Mouse (Mus musculus): ENCODE data around the gene B3gat1. TPM values are rescaled to one million over a fixed set of nuclear protein-coding genes. Genes with fewer than 3 reads are reported as not detected.
A peak's percentile ranks its signal among the peaks of the same experiment; 100 is the strongest.

B3gat1 gene
- polyA plus RNA-seq, 1 experiment from 2014 or later, result 40.7 TPM

DNA sequence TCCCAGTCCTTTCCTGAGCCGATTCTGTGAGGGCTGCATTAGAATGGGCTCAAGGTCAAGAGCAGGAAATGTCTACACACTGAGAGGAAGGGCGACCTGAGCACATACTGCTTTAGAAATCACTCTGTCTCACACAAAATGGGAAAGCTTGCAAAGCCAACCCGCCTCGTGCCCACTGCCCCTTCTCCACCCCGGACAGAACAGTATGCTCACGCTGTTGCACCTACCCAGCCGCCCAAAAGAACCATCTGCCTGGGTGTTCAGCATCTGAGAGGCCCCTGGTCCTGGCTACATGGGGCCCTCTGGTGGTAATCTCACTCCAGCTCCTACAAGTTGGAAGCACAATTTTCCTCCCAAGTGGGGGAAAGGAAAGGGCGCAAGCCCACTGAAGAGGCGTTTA is 26.6 kb downstream of the B3gat1 start:
- H3K9me3 ChIP-seq (replicated peaks; ENCODE audit: control insufficient read depth, low read length, poor library complexity, severe bottlenecking), result no peaks in the 10 kb centered on the region
- ATAC-seq, result peak; percentile 70
- H3K9ac ChIP-seq (ENCODE audit: low read depth, low read length), result no peak overlapping the region
- peaks cover 36% of the 10 kb centered on the region for H3K36me3 ChIP-seq (ENCODE audit: control insufficient read depth, insufficient read depth, low read length)
- H3K27ac ChIP-seq (ENCODE audit: low read length), result no peak overlapping the region
- no peak overlapping the region for H3K4me2 ChIP-seq (ENCODE audit: low read length)
- H3K4me3 ChIP-seq (ENCODE audit: low read depth, low read length), result no peak overlapping the region
- H3K4me1 ChIP-seq (ENCODE audit: control insufficient read depth, insufficient read depth, low read length), result no peaks in the 10 kb centered on the region
- H3K27me3 ChIP-seq (ENCODE audit: control insufficient read depth, insufficient read depth, low read depth, low read length), result no peaks in the 10 kb centered on the region
- WGBS, result 31% methylated on average over 9 of the region's 9 CpGs

DNA sequence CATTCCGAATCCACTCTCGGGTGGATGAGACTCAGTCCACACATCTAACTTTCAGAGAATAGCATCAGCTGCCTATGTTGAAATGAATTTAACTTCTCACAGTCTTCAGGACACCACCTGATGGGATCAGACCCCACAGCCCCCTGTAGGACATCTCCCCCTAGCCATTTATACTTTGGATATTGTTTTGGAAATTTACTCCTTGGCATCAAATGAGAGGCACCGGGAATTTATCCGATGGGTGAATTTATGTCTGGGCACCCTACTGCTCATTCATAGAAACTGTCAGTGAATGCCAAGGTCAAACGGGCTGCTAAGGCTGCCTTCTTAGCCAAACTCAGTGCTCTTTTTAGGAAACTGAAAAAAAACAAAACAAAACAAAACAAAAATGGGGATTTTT is 27.0 kb downstream of the B3gat1 start:
- no peaks in the 10 kb centered on the region for H3K27me3 ChIP-seq (ENCODE audit: control insufficient read depth, insufficient read depth, low read depth, low read length)

DNA sequence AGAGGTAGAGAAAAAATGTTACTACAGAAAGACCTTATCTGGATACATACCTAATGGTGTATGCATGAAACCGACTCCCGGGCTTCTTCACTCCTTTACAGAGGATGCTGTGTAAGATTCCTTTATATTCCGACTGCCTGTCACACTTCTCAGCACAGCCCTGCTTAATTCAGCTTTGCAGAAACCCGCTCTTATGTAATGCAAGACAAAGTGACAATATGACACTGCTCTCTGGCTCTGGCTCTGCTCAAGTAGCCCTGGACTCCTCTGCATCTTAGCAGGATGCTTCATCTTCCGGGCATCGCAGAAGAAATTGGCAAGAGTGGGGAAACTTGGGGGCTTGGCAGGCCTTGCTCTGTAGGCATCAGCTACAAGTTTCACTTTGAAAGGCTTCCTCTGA is 28.9 kb downstream of the B3gat1 start:
- Histone ChIP-seq H3K27me3 (ENCODE audit: control insufficient read depth, insufficient read depth, low read depth, low read length) (no peaks in the 10 kb centered on the region), H3K4me2 (ENCODE audit: low read length) (no peak overlapping the region), H3K9ac (ENCODE audit: low read depth, low read length) (no peak overlapping the region), H3K4me1 (ENCODE audit: control insufficient read depth, insufficient read depth, low read length) (no peaks in the 10 kb centered on the region), H3K4me3 (ENCODE audit: low read depth, low read length) (no peak overlapping the region), H3K36me3 (ENCODE audit: control insufficient read depth, insufficient read depth, low read length) (peaks cover 20% of the 10 kb centered on the region), H3K9me3 (replicated peaks; ENCODE audit: control insufficient read depth, low read length, poor library complexity, severe bottlenecking) (no peaks in the 10 kb centered on the region), H3K27ac (ENCODE audit: low read length) (no peak overlapping the region)
- WGBS, result 82% methylated on average over 6 of the region's 6 CpGs
- no peak for ATAC-seq

More for the DNA sequence above, 27.0 kb downstream of the B3gat1 start:
- Histone ChIP-seq H3K9ac (ENCODE audit: low read depth, low read length) (no peak overlapping the region), H3K9me3 (replicated peaks; ENCODE audit: control insufficient read depth, low read length, poor library complexity, severe bottlenecking) (no peaks in the 10 kb centered on the region), H3K4me3 (ENCODE audit: low read depth, low read length) (no peak overlapping the region), H3K4me2 (ENCODE audit: low read length) (no peak overlapping the region), H3K4me1 (ENCODE audit: control insufficient read depth, insufficient read depth, low read length) (no peaks in the 10 kb centered on the region), H3K36me3 (ENCODE audit: control insufficient read depth, insufficient read depth, low read length) (peaks cover 31% of the 10 kb centered on the region), H3K27ac (ENCODE audit: low read length) (no peak overlapping the region)
- peak; percentile 12; the same call in 1 of the 2 replicates for ATAC-seq
- WGBS, result 66% methylated on average over 5 of the region's 5 CpGs

DNA sequence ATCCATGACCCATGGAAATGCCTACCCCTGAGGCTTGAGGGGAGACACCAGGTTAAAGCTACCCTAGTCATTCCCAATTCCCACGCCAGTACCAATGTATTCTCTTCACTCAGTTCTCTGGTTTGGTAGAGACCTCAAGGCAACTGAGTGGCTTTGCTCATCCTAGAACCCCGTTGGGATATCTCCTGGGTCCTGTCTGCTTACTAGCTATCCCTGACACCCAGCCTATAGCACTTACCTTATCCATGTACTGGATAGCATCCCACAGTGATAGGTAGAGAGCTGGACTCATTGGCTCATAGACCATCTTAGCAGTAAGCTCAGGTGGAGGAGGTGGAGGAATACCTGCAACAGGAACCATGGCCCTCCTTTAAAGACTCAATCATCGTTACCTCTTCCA is 34.7 kb downstream of the B3gat1 start:
- Histone ChIP-seq H3K4me2 (ENCODE audit: low read length) (no peak overlapping the region), H3K9ac (ENCODE audit: low read depth, low read length) (no peak overlapping the region), H3K4me1 (ENCODE audit: control insufficient read depth, insufficient read depth, low read length) (no peaks in the 10 kb centered on the region), H3K4me3 (ENCODE audit: low read depth, low read length) (no peak overlapping the region), H3K27ac (ENCODE audit: low read length) (no peak overlapping the region), H3K9me3 (replicated peaks; ENCODE audit: control insufficient read depth, low read length, poor library complexity, severe bottlenecking) (no peaks in the 10 kb centered on the region), H3K27me3 (ENCODE audit: control insufficient read depth, insufficient read depth, low read depth, low read length) (no peaks in the 10 kb centered on the region), H3K36me3 (ENCODE audit: control insufficient read depth, insufficient read depth, low read length) (peaks cover 10% of the 10 kb centered on the region; the same call in 1 of the 2 replicates)
- ATAC-seq, result no peak
- WGBS, result 96% methylated on average over 3 of the region's 3 CpGs

DNA sequence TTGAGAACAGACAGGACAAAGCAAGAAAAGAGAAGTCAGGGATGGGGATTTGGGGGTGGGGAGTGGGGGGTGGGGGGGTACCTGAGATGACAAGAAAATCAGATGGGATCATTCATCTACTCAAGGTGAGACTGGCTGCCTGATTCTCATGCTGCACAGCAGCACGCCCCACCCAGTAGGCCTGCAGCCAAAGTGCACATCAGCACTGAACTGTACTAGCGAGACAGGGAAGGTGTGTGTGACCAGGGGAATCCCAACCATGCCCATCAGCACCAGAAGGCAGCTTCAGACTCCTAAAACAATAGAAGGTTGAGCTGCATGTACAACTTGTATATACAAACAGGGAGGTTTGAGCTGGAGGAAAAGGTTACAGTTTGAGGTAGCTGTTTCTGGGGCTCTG is 42.2 kb downstream of the B3gat1 start:
- WGBS, result 85% methylated on average over 2 of the region's 2 CpGs
- ATAC-seq, result no peak; the same call in 1 of the 2 replicates
- H3K9ac ChIP-seq (ENCODE audit: low read depth, low read length), result peak overlapping the region; percentile 1; the same call in 1 of the 2 replicates
- no peaks in the 10 kb centered on the region for H3K4me1 ChIP-seq (ENCODE audit: control insufficient read depth, insufficient read depth, low read length)
- no peak overlapping the region for H3K4me3 ChIP-seq (ENCODE audit: low read depth, low read length)
- no peak overlapping the region for H3K27ac ChIP-seq (ENCODE audit: low read length)
- H3K4me2 ChIP-seq (ENCODE audit: low read length), result no peak overlapping the region
- no peaks in the 10 kb centered on the region for H3K36me3 ChIP-seq (ENCODE audit: control insufficient read depth, insufficient read depth, low read length)
- no peaks in the 10 kb centered on the region for H3K9me3 ChIP-seq (replicated peaks; ENCODE audit: control insufficient read depth, low read length, poor library complexity, severe bottlenecking)
- no peaks in the 10 kb centered on the region for H3K27me3 ChIP-seq (ENCODE audit: control insufficient read depth, insufficient read depth, low read depth, low read length)

DNA sequence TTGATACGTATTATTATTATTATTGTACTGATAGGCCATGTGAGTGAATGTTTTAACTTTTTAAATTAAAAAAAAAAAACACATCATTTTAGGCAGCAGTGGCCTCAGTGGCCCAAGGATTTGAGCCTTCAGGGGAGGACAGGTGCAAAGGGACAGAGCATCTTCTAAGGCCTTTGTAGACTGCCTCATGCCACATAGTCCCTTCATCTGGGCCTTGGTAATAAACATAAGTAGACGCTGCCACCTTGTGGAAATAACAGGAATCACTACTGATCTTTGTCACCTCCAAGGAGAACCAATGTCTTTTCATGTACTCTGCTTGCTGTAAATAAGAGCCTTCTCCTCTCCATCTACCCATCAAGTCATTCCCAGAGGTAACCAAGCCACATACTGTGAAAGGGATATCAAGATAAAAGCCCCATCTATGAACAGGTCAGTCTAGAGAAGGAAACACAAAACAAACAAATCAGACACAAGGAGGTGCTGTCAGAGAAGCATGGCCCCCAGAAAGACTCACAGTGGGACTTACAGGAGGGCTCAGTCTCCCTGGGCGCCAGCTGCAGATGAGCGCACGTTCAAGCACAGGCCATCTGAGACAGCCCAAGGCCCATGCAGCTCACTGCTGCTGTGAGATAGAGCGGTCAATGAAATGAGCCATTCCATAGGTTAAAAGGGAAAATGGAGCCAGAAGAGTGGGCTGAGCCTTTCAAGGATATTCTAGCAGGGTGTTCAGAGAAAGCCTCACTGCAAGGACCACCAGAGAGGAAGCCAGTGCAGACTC is 42.8 kb downstream of the B3gat1 start:
- Histone ChIP-seq H3K4me2 (ENCODE audit: low read length) (no peak overlapping the region), H3K9me3 (replicated peaks; ENCODE audit: control insufficient read depth, low read length, poor library complexity, severe bottlenecking) (no peaks in the 10 kb centered on the region), H3K4me1 (ENCODE audit: control insufficient read depth, insufficient read depth, low read length) (no peaks in the 10 kb centered on the region), H3K9ac (ENCODE audit: low read depth, low read length) (no peak overlapping the region), H3K36me3 (ENCODE audit: control insufficient read depth, insufficient read depth, low read length) (no peaks in the 10 kb centered on the region), H3K4me3 (ENCODE audit: low read depth, low read length) (no peak overlapping the region), H3K27me3 (ENCODE audit: control insufficient read depth, insufficient read depth, low read depth, low read length) (no peaks in the 10 kb centered on the region), H3K27ac (ENCODE audit: low read length) (no peak overlapping the region)
- 67% methylated on average over 6 of the region's 6 CpGs for WGBS
- ATAC-seq, result peak; percentile 81

DNA sequence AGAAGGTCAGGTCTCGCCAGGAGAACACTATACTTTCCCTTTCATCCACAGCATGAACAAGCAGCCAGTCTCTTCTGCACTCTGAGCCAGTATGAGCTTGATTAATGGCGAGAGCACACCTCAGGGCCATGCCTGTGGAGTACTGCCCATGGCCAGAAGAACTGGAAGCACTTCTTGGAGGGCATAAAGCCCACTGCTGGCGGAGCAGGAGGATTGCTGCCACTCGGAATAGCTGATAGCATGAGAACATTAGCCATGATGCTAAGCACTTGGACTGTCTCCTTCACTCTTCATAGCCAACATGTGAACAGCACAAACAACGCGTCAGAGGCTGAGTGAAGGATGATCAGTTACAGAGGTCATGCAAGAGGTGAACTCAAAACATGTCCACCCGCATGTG is 44.9 kb downstream of the B3gat1 start:
- WGBS, result 91% methylated on average over 7 of the region's 7 CpGs
- Histone ChIP-seq H3K27ac (ENCODE audit: low read length) (no peak overlapping the region), H3K4me1 (ENCODE audit: control insufficient read depth, insufficient read depth, low read length) (no peaks in the 10 kb centered on the region), H3K9me3 (replicated peaks; ENCODE audit: control insufficient read depth, low read length, poor library complexity, severe bottlenecking) (no peaks in the 10 kb centered on the region), H3K27me3 (ENCODE audit: control insufficient read depth, insufficient read depth, low read depth, low read length) (no peaks in the 10 kb centered on the region), H3K36me3 (ENCODE audit: control insufficient read depth, insufficient read depth, low read length) (no peaks in the 10 kb centered on the region), H3K4me2 (ENCODE audit: low read length) (no peak overlapping the region), H3K9ac (ENCODE audit: low read depth, low read length) (no peak overlapping the region), H3K4me3 (ENCODE audit: low read depth, low read length) (no peak overlapping the region)
- no peak for ATAC-seq

DNA sequence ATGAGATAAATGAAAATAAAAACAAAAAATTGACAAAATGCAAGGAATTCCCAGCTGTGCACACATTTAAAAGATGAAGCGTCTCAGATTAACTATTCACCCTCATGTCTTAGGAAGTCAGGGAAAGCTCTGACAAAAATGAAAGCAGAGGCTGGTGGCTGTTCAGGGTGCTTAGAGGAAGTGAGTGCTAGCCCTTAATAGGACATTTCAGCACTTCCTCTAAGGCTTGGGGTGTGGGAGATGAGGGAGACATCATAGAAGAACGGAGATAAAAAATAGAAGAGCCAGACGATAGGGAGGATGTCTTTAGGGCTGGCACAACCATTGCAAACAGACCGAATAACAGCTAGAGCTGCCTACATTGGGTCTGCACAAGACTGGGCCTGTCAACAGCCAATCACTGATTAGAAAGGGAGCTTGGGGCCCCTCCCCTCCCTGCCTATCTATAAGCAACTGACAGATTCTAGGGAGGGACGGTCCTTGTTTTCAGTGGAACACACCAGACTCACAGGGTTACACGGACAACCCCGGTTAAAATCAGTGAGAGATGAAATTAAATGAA is 50.0 kb downstream of the B3gat1 start:
- ATAC-seq, result no peak
- no peaks in the 10 kb centered on the region for H3K4me1 ChIP-seq (ENCODE audit: control insufficient read depth, insufficient read depth, low read length)
- 54% methylated on average over 7 of the region's 7 CpGs for WGBS
- no peaks in the 10 kb centered on the region for H3K9me3 ChIP-seq (replicated peaks; ENCODE audit: control insufficient read depth, low read length, poor library complexity, severe bottlenecking)
- H3K27me3 ChIP-seq (ENCODE audit: control insufficient read depth, insufficient read depth, low read depth, low read length), result no peaks in the 10 kb centered on the region
- H3K27ac ChIP-seq (ENCODE audit: low read length), result no peak overlapping the region
- no peak overlapping the region for H3K4me2 ChIP-seq (ENCODE audit: low read length)
- no peak overlapping the region for H3K9ac ChIP-seq (ENCODE audit: low read depth, low read length)
- H3K4me3 ChIP-seq (ENCODE audit: low read depth, low read length), result no peak overlapping the region
- H3K36me3 ChIP-seq (ENCODE audit: control insufficient read depth, insufficient read depth, low read length), result no peaks in the 10 kb centered on the region

DNA sequence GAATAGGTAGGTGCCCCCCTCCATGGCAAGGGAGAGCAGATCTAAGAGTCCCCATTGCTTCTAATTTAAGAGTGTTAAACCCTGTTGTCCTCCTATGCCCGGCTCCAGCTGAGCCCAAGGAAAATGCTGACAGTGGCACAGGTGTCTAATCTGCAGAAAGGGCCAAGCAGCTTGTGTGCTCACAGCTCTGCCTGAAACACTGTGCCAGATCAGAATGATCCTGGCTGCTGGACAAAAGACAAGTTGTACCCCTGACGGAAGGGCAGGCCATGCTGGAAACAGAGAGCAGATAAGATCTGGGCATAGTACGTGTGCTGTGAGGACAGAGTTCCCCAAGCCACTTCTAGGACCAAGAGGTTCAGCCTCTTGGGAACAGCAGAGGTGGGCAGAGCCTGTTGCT is 59.3 kb downstream of the B3gat1 start:
- Histone ChIP-seq H3K36me3 (ENCODE audit: control insufficient read depth, insufficient read depth, low read length) (no peaks in the 10 kb centered on the region), H3K9me3 (replicated peaks; ENCODE audit: control insufficient read depth, low read length, poor library complexity, severe bottlenecking) (no peaks in the 10 kb centered on the region), H3K4me1 (ENCODE audit: control insufficient read depth, insufficient read depth, low read length) (no peaks in the 10 kb centered on the region), H3K27ac (ENCODE audit: low read length) (no peak overlapping the region), H3K9ac (ENCODE audit: low read depth, low read length) (no peak overlapping the region), H3K4me2 (ENCODE audit: low read length) (no peak overlapping the region), H3K27me3 (ENCODE audit: control insufficient read depth, insufficient read depth, low read depth, low read length) (no peaks in the 10 kb centered on the region), H3K4me3 (ENCODE audit: low read depth, low read length) (no peak overlapping the region)
- 74% methylated on average over 3 of the region's 3 CpGs for WGBS
- ATAC-seq, result no peak

Measured in midbrain, embryonic 16.5 days (tissue).